Mouse (Mus musculus) T-cell, adult 2 months (primary cell): ENCODE data around the gene Ccdc69.
"Not testable (repeated sequence)": the region's sequence is repeated elsewhere in the genome, so short reads cannot be mapped to it uniquely, and the experiment has no call there.

ENCODE experiments used
- DNase-seq: peaks from one replicate; pipeline ENCODE4 v3.0.0; 2022; ENCODE audit warnings: low spot score

Ccdc69 gene

GRCm38 (mm10) chr11:55096731-55097462, 19.0 kb upstream of the Ccdc69 start:
- no peak for DNase-seq

GRCm38 (mm10) chr11:55096296-55096695, 18.4 kb upstream of the Ccdc69 start:
- not testable (repeated sequence) for DNase-seq

GRCm38 (mm10) chr11:55093096-55093495, 15.2 kb upstream of the Ccdc69 start:
- no peak for DNase-seq

GRCm38 (mm10) chr11:55089892-55090291, 12.0 kb upstream of the Ccdc69 start:
- DNase-seq = no peak

- peak; percentile 54 for DNase-seq
These were observed 9.1 kb upstream of the Ccdc69 start for GRCm38 (mm10) chr11:55087006-55087405.

- no peak for DNase-seq
These were observed 7.5 kb upstream of the Ccdc69 start for GRCm38 (mm10) chr11:55085396-55085795.

- no peak for DNase-seq
These were observed 6.7 kb upstream of the Ccdc69 start for GRCm38 (mm10) chr11:55084629-55085028.

- DNase-seq = no peak
These were observed 3.3 kb upstream of the Ccdc69 start for GRCm38 (mm10) chr11:55081206-55081605.

- DNase-seq = no peak
These were observed 1.2 kb upstream of the Ccdc69 start for GRCm38 (mm10) chr11:55079180-55079579.

GRCm38 (mm10) chr11:55078502-55078901, 571 bp upstream of the Ccdc69 start:
- DNase-seq = no peak

GRCm38 (mm10) chr11:55076234-55076633, 1.7 kb downstream of the Ccdc69 start:
- no peak for DNase-seq

- no peak for DNase-seq
These were observed 2.3 kb downstream of the Ccdc69 start for GRCm38 (mm10) chr11:55075602-55076001.

- no peak for DNase-seq
These were observed 4.7 kb downstream of the Ccdc69 start for GRCm38 (mm10) chr11:55073191-55073590.

- peak; percentile 65 for DNase-seq
These were observed 5.5 kb downstream of the Ccdc69 start for GRCm38 (mm10) chr11:55072467-55072866.

- DNase-seq = no peak
These were observed 6.6 kb downstream of the Ccdc69 start for GRCm38 (mm10) chr11:55071344-55071743.

GRCm38 (mm10) chr11:55069023-55069422, 8.9 kb downstream of the Ccdc69 start:
- DNase-seq = no peak

- DNase-seq = peak; percentile 43
These were observed 11.0 kb downstream of the Ccdc69 start for GRCm38 (mm10) chr11:55066921-55067320.

GRCm38 (mm10) chr11:55062856-55063255, 15.1 kb downstream of the Ccdc69 start:
- DNase-seq = no peak

- no peak for DNase-seq
These were observed 17.1 kb downstream of the Ccdc69 start for GRCm38 (mm10) chr11:55060802-55061201.

- no peak for DNase-seq
These were observed 20.4 kb downstream of the Ccdc69 start for GRCm38 (mm10) chr11:55057511-55057910.

GRCm38 (mm10) chr11:55050837-55051510, 27.0 kb downstream of the Ccdc69 start:
- no peak for DNase-seq

GRCm38 (mm10) chr11:55046600-55046999, 31.3 kb downstream of the Ccdc69 start:
- DNase-seq = peak; percentile 60

GRCm38 (mm10) chr11:55041348-55041747, 36.6 kb downstream of the Ccdc69 start:
- no peak for DNase-seq

GRCm38 (mm10) chr11:55039591-55039990, 38.3 kb downstream of the Ccdc69 start:
- peak; percentile 77 for DNase-seq
